Comparison of ENCODE assay signal across 13 mouse cellular contexts in genomic region chr11:32339131-32339531, GRCm38 (mm10). TPM values are rescaled to one million over a fixed set of nuclear protein-coding genes. Genes with fewer than 3 reads are reported as not detected.
DNase-seq lines count a peak whose midpoint lies in the region; ATAC-seq and TF ChIP-seq lines count a peak whose summit lies in the region.
"Had no signal": no experiment of that assay in that cellular context is flagged by ENCODE, and none has a peak within 500 bp of the region (broad histone marks: within the 10 kb centered on the region; RNA-seq: fewer than 3 reads in every experiment).

No protein-coding gene starts in this region.

- TF ChIP-seq POLR2A in thymus, adult 2 months (IDR thresholded peaks at IDR 0.05; ENCODE audit: control insufficient read depth, extremely low read depth, insufficient read depth, low read length, poor library complexity) = no peak

- 16% methylated on average over 2 of the region's 2 CpGs for WGBS in kidney, embryonic 14.5 days
- 20% methylated on average over 2 of the region's 2 CpGs for WGBS in intestine, postnatal 0 days
- WGBS in lung, postnatal 0 days = 45% methylated on average over 2 of the region's 2 CpGs
- 49% methylated on average over 2 of the region's 2 CpGs for WGBS in thymus, adult 2 months

- no peak overlapping the region for H3K4me2 ChIP-seq in kidney, embryonic 14.5 days (replicated peaks; ENCODE audit: low read depth, low read length)
- H3K4me2 ChIP-seq in intestine, postnatal 0 days (replicated peaks; ENCODE audit: low read depth) = no peak overlapping the region
- H3K4me2 ChIP-seq in lung, postnatal 0 days (replicated peaks; ENCODE audit: low read depth, low read length) = no peak overlapping the region
- H3K4me2 ChIP-seq: liver, embryonic 15.5 days had no signal

- no peak overlapping the region for H3K9ac ChIP-seq in kidney, embryonic 14.5 days (ENCODE audit: low read depth, low read length)
- H3K9ac ChIP-seq in intestine, postnatal 0 days (ENCODE audit: low read depth, low read length) = no peak overlapping the region
- no peak overlapping the region for H3K9ac ChIP-seq in lung, postnatal 0 days (replicated peaks; ENCODE audit: low read depth)
- H3K9ac ChIP-seq: liver, embryonic 15.5 days had no signal

- H3K36me3 ChIP-seq in kidney, embryonic 14.5 days (ENCODE audit: control insufficient read depth, insufficient read depth, low read length) = no peaks in the 10 kb centered on the region
- H3K36me3 ChIP-seq in intestine, postnatal 0 days (ENCODE audit: control insufficient read depth, insufficient read depth) = no peaks in the 10 kb centered on the region
- H3K36me3 ChIP-seq in lung, postnatal 0 days (ENCODE audit: insufficient read depth, low read length) = no peaks in the 10 kb centered on the region
- H3K36me3 ChIP-seq in thymus, adult 2 months (ENCODE audit: control insufficient read depth, insufficient read depth, low read length) = no peaks in the 10 kb centered on the region
- H3K36me3 ChIP-seq: liver, embryonic 15.5 days had no signal

- TF ChIP-seq CTCF in intestine, postnatal 0 days (IDR thresholded peaks at IDR 0.05; ENCODE audit: low read depth) = no peak
- TF ChIP-seq CTCF in lung, postnatal 0 days (IDR thresholded peaks at IDR 0.05) = no peak
- no peak for TF ChIP-seq CTCF in thymus, adult 2 months (IDR thresholded peaks at IDR 0.05; ENCODE audit: borderline replicate concordance, control insufficient read depth, extremely low read depth, insufficient read depth, low read length, poor library complexity)

- H3K4me3 ChIP-seq in kidney, embryonic 14.5 days (ENCODE audit: low read length) = no peak overlapping the region
- no peak overlapping the region for H3K4me3 ChIP-seq in intestine, postnatal 0 days (ENCODE audit: low read depth, low read length)
- H3K4me3 ChIP-seq in lung, postnatal 0 days (ENCODE audit: low read depth, low read length) = no peak overlapping the region
- H3K4me3 ChIP-seq in thymus, adult 2 months (ENCODE audit: control insufficient read depth, insufficient read depth, low read length) = no peak overlapping the region
- H3K4me3 ChIP-seq: liver, embryonic 15.5 days had no signal

- H3K4me1 ChIP-seq in kidney, embryonic 14.5 days (ENCODE audit: control insufficient read depth, insufficient read depth, low read length) = peaks cover 20% of the 10 kb centered on the region; the same call in 1 of the 2 replicates
- no peaks in the 10 kb centered on the region; the same call in 1 of the 2 replicates for H3K4me1 ChIP-seq in intestine, postnatal 0 days (replicated peaks; ENCODE audit: control insufficient read depth, insufficient read depth, low read length)
- peaks cover 9% of the 10 kb centered on the region; the same call in 1 of the 2 replicates for H3K4me1 ChIP-seq in lung, postnatal 0 days (ENCODE audit: insufficient read depth, low read depth, low read length)
- H3K4me1 ChIP-seq in thymus, adult 2 months (replicated peaks; ENCODE audit: control insufficient read depth, insufficient read depth, low read length) = no peaks in the 10 kb centered on the region

- no peaks in the 10 kb centered on the region for H3K27me3 ChIP-seq in kidney, embryonic 14.5 days (ENCODE audit: control insufficient read depth, insufficient read depth, low read length)
- no peaks in the 10 kb centered on the region for H3K27me3 ChIP-seq in intestine, postnatal 0 days (replicated peaks; ENCODE audit: control insufficient read depth, insufficient read depth, low read length)
- H3K27me3 ChIP-seq in lung, postnatal 0 days (replicated peaks; ENCODE audit: insufficient read depth, low read length) = no peaks in the 10 kb centered on the region
- no peaks in the 10 kb centered on the region for H3K27me3 ChIP-seq in thymus, adult 2 months (ENCODE audit: control insufficient read depth, insufficient read depth, low read length)

- 0 out of 2 replicates have a peak, but pooled peaks cover 2% of the 10 kb centered on the region for H3K9me3 ChIP-seq in kidney, embryonic 14.5 days (ENCODE audit: control insufficient read depth, low read length)
- 0 out of 2 replicates have a peak, but pooled peaks cover 3% of the 10 kb centered on the region for H3K9me3 ChIP-seq in intestine, postnatal 0 days (ENCODE audit: control insufficient read depth)
- no peaks in the 10 kb centered on the region for H3K9me3 ChIP-seq in lung, postnatal 0 days (ENCODE audit: low read length)
- H3K9me3 ChIP-seq: liver, embryonic 15.5 days had no signal

- H3K27ac ChIP-seq in kidney, embryonic 14.5 days (ENCODE audit: low read depth, low read length) = no peak overlapping the region
- H3K27ac ChIP-seq in intestine, postnatal 0 days (ENCODE audit: low read depth, low read length) = no peak overlapping the region
- no peak overlapping the region for H3K27ac ChIP-seq in lung, postnatal 0 days (ENCODE audit: low read length)
- no peak overlapping the region for H3K27ac ChIP-seq in thymus, adult 2 months (ENCODE audit: control insufficient read depth, insufficient read depth, low read length)
- H3K27ac ChIP-seq: liver, embryonic 15.5 days had no signal

- TF ChIP-seq EP300 in lung, postnatal 0 days (IDR thresholded peaks at IDR 0.05) = peak; percentile 32; the same call in 1 of the 2 replicates

- ATAC-seq in kidney, embryonic 14.5 days (ENCODE audit: low FRiP score, low TSS enrichment) = no peak
- peak; percentile 67 for ATAC-seq in intestine, postnatal 0 days
- peak; percentile 46; the same call in 1 of the 2 replicates for ATAC-seq in lung, postnatal 0 days
- ATAC-seq: CD4-positive, CD25-positive, alpha-beta regulatory T cell, adult 4 months; hindbrain, embryonic 16.5 days had no signal

- peak; percentile 51 for DNase-seq in kidney, adult 11 months
- peak; percentile 70 to 76 for DNase-seq in heart, adult 9 months (ENCODE audit: low spot score in 2 of 2)
- DNase-seq in lung, postnatal 0 days (ENCODE audit: low spot score) = no peak
- DNase-seq in left cerebral cortex, adult 8-10 months (ENCODE audit: low spot score in 2 of 2) = no peak
- DNase-seq in cerebellum, adult 9-11 months = no peak
- no peak for DNase-seq in thymus, adult 2 months
- DNase-seq: retina, postnatal 1 day had no signal

RNA-seq across cellular contexts. Expression of gene Sh3pxd2b, which starts 8.5 kb away (rescaled TPM):
- polyA plus RNA-seq in kidney, embryonic 14.5 days (2014; fragmentation: Nextera tagmentation; extraction: Ambion mirVana) = 19.1 and 25.2 TPM in 2 replicates
- polyA plus RNA-seq in intestine, postnatal 0 days (2015; fragmentation: Nextera tagmentation; extraction: Ambion mirVana) = 3.2 TPM in 2 replicates
- polyA plus RNA-seq in lung, postnatal 0 days (2015; fragmentation: Nextera tagmentation; extraction: Ambion mirVana) = 7.4 and 9.4 TPM in 2 replicates
- total RNA-seq in left cerebral cortex, adult 8-10 months (2022) = 10 to 100 TPM in 3 of 4 experiments, 1 to 10 TPM in 1; 9.1 to 12.6 (median 11.9) TPM
- polyA plus RNA-seq in thymus, adult 2 months (2012; rRNA removed) = 6.8 and 7.5 TPM in 2 replicates

RNA-seq across cellular contexts. Expression of gene Hbq1a, which starts 39.3 kb away (rescaled TPM):
- 0.77 TPM in 1 of 2 replicates, not detected in the other for polyA plus RNA-seq in kidney, embryonic 14.5 days (2014; fragmentation: Nextera tagmentation; extraction: Ambion mirVana)
- polyA plus RNA-seq in intestine, postnatal 0 days (2015; fragmentation: Nextera tagmentation; extraction: Ambion mirVana) = 0.21 TPM in 1 of 2 replicates, not detected in the other
- 0.94 and 1.4 TPM in 2 replicates for polyA plus RNA-seq in lung, postnatal 0 days (2015; fragmentation: Nextera tagmentation; extraction: Ambion mirVana)
- total RNA-seq in left cerebral cortex, adult 8-10 months (2022) = 1 to 10 TPM in 1 of 4 experiments, under 1 TPM in 2, not detected in 1; 0.67 to 1.9 (median 0.71) TPM
- polyA plus RNA-seq in thymus, adult 2 months (2012; rRNA removed) = 0.27 TPM in 1 of 2 replicates, not detected in the other
- total RNA-seq: gastrocnemius, adult 8-10 months had no signal
- polyA plus RNA-seq: CD4-positive, CD25-positive, alpha-beta regulatory T cell, adult 4 months had no signal

RNA-seq across cellular contexts. Expression of gene Hba-a2, which starts 42.8 kb away (rescaled TPM):
- polyA plus RNA-seq in kidney, embryonic 14.5 days (2014; fragmentation: Nextera tagmentation; extraction: Ambion mirVana) = 5,998 and 6,905 TPM in 2 replicates
- polyA plus RNA-seq in intestine, postnatal 0 days (2015; fragmentation: Nextera tagmentation; extraction: Ambion mirVana) = 860 and 1,295 TPM in 2 replicates
- 27,628 and 32,987 TPM in 2 replicates for polyA plus RNA-seq in lung, postnatal 0 days (2015; fragmentation: Nextera tagmentation; extraction: Ambion mirVana)
- total RNA-seq in left cerebral cortex, adult 8-10 months (2022) = 100 to 1,000 TPM; 161 to 321 (median 230) TPM
- 2,237 and 2,638 TPM in 2 replicates for polyA plus RNA-seq in thymus, adult 2 months (2012; rRNA removed)

RNA-seq across cellular contexts. Expression of gene Hbq1b, which starts 52.4 kb away (rescaled TPM):
- 0.69 and 1.6 TPM in 2 replicates for polyA plus RNA-seq in kidney, embryonic 14.5 days (2014; fragmentation: Nextera tagmentation; extraction: Ambion mirVana)
- polyA plus RNA-seq in intestine, postnatal 0 days (2015; fragmentation: Nextera tagmentation; extraction: Ambion mirVana) = not detected in 2 replicates
- polyA plus RNA-seq in lung, postnatal 0 days (2015; fragmentation: Nextera tagmentation; extraction: Ambion mirVana) = 2.8 and 4.0 TPM in 2 replicates
- under 1 TPM in 2 of 4 experiments, not detected in 2; 0.72 to 0.78 TPM for total RNA-seq in left cerebral cortex, adult 8-10 months (2022)
- polyA plus RNA-seq in thymus, adult 2 months (2012; rRNA removed) = 0.23 TPM in 1 of 2 replicates, not detected in the other
- total RNA-seq: gastrocnemius, adult 8-10 months had no signal
- polyA plus RNA-seq: CD4-positive, CD25-positive, alpha-beta regulatory T cell, adult 4 months had no signal

RNA-seq across cellular contexts. Expression of gene Hba-a1, which starts 55.8 kb away (rescaled TPM):
- polyA plus RNA-seq in kidney, embryonic 14.5 days (2014; fragmentation: Nextera tagmentation; extraction: Ambion mirVana) = 2,390 and 2,705 TPM in 2 replicates
- polyA plus RNA-seq in intestine, postnatal 0 days (2015; fragmentation: Nextera tagmentation; extraction: Ambion mirVana) = 405 and 624 TPM in 2 replicates
- polyA plus RNA-seq in lung, postnatal 0 days (2015; fragmentation: Nextera tagmentation; extraction: Ambion mirVana) = 11,284 and 13,685 TPM in 2 replicates
- 100 to 1,000 TPM; 209 to 396 (median 272) TPM for total RNA-seq in left cerebral cortex, adult 8-10 months (2022)
- 1,371 and 1,698 TPM in 2 replicates for polyA plus RNA-seq in thymus, adult 2 months (2012; rRNA removed)

Comparison
In these comparisons a context has a peak if more than half of its experiments do, and no peak if none do; other contexts are left out.
1. DNase-seq: peak in kidney, adult 11 months (single experiment) and heart, adult 9 months (2 of 2); none in lung, postnatal 0 days (single experiment), left cerebral cortex, adult 8-10 months (0 of 2), cerebellum, adult 9-11 months (single experiment) and thymus, adult 2 months (single experiment).